Mouse (Mus musculus) thymus, adult 2 months (tissue): ENCODE data around the gene Coq2.

Source experiments
- CTCF ChIP-seq: fragments of 200-500 bp; IDR thresholded peaks from 2 replicates; pipeline ENCODE4 v1.5.1; 2012; ENCODE audit warnings: mild to moderate bottlenecking, control low read depth, low read length, moderate library complexity, borderline replicate concordance; ENCODE audit not compliant: control insufficient read depth, poor library complexity, insufficient read depth; ENCODE audit errors: extremely low read depth
- POLR2A ChIP-seq: fragments of 200-500 bp; IDR thresholded peaks from 2 replicates; pipeline ENCODE4 v1.6.1; 2012; ENCODE audit warnings: mild to moderate bottlenecking, low read length, control low read depth, moderate library complexity; ENCODE audit not compliant: control insufficient read depth, poor library complexity, insufficient read depth; ENCODE audit errors: extremely low read depth

DNA sequence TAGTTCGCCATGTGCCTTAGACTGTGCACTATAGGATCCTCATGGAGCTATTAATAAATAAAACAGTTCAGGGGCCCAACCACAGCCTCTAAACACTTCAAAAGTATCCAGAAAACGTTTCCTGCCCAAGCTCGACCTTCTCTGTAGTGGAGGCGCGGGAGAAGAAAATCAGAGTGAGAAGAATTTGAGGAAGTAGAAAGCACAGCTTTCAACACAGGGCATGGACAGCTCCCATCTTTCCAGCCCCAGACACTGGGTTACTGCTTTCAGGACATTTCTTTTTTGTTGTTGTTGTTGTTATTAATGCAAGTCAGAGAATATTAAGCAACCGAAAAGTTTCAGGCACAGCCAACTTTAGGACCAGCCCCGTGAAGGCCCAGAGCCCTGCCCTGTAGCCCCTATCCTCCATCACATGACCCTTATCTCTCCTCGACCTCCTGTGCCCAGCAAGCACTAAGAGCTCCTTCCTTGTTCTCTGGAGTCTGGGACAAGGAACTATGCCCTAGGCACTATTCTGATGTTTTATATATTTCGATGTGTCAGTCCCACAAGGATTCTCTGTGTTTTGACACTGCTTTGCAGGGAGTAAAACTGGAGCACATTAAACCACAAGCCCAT, 50.1 kb downstream of the Coq2 start:
- TF ChIP-seq POLR2A (no peak), CTCF (no peak)
